Mouse (Mus musculus): ENCODE measurements around the gene Gm29666.
"Not testable (repeated sequence)": the region's sequence is repeated elsewhere in the genome, so short reads cannot be mapped to it uniquely, and the experiment has no call there.

Gene Gm29666

DNA sequence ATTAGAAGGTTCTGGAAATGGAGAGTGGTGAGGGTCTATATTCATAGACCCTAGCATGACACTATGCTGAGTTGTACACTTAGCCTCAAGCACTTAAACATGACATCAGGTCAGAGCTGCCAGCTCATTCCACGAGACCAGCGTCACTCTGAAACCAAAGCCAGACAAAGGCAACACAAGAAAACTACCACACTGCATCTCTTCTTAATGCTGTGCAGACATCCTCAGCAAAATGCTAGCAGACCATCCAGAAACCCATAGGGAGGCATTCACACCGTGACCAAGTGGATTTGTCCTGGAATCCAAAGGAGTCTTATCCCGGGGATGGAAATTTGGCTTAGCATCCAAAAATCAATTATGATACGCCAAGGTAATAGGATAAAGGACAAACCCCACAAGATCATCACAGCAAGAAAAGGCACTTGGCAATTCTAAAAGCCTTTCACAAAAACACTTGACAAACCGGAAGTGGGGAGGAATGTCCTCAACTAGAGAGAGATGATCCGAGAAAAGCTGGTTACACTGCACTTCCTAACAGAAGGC is 15.9 kb downstream of the Gm29666 start:
- DNase-seq, result no peak

DNA sequence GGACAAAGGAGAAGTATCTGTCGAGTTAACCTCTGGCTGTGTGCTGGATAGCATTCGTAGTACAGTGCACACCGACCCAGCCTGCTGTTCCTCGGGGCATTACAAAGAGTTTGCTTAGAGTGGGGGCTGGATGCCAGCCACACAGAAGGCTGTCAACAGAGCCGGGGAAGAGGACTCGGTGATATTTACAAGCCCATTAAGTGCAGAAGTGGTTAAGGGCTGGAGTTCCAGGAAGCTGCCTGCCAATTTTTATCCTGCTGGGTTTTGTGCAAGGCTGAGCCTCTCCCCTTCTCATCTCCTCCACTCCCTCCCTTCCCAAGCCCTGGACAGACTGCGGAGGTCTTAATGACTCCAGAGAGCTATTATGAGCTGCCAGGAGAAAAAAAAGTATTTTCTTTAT is 21.8 kb downstream of the Gm29666 start:
- DNase-seq, result no peak

DNA sequence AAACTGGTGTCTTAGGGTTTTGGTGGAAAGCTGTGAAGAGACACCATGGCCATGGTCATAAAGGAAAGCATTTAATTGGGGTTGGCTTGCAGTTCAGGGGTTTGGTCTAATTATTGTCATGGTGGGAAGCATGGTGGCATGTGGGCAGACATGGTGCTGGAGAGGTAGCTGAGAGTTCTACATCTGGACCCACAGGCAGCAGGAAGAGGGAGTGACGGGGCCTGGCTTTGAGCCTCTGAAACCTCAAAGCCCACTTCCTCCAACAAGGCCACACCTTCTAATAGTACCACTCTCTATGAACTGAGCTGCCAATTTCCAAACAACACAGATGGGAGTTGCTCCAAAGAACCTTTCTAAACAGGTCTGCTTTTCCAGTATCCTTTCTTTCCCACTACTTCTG is 23.2 kb downstream of the Gm29666 start:
- no peak for DNase-seq

- DNase-seq, result not testable (repeated sequence)
These were observed 23.6 kb downstream of the Gm29666 start for GRCm38 (mm10) chr15:84896216-84896615.

- DNase-seq, result peak; percentile 58 to 74
These were observed 28.2 kb downstream of the Gm29666 start for GRCm38 (mm10) chr15:84891658-84892057.

- no peak for DNase-seq
These were observed 28.6 kb downstream of the Gm29666 start for GRCm38 (mm10) chr15:84891246-84891645.

GRCm38 (mm10) chr15:84888066-84888465 is 31.8 kb downstream of the Gm29666 start:
- DNase-seq, result no peak

- no peak for DNase-seq
These were observed 42.6 kb downstream of the Gm29666 start for GRCm38 (mm10) chr15:84877029-84877815.

- DNase-seq, result no peak
These were observed 46.0 kb downstream of the Gm29666 start for GRCm38 (mm10) chr15:84873867-84874266.

DNA sequence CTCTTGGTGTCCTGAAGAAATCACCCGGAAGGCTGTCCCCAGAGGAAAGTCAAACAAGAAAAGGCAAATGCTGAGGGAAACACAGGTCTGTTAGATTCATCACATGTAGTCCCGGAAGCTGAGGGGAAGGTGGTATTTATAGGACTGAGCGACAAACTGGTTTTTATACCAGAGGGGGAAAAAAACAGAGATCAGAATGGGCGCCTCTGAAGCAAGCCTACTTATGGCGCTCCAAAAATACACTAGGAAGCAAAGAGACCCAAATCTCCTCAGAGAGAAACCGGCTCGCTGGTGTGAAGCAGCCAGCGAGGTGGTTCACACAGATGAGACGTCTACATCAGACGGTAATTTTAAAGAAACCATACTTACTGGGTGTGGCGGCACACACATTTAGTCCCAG is 46.8 kb downstream of the Gm29666 start:
- no peak for DNase-seq

GRCm38 (mm10) chr15:84871802-84872201 is 48.0 kb downstream of the Gm29666 start:
- no peak for DNase-seq

DNA sequence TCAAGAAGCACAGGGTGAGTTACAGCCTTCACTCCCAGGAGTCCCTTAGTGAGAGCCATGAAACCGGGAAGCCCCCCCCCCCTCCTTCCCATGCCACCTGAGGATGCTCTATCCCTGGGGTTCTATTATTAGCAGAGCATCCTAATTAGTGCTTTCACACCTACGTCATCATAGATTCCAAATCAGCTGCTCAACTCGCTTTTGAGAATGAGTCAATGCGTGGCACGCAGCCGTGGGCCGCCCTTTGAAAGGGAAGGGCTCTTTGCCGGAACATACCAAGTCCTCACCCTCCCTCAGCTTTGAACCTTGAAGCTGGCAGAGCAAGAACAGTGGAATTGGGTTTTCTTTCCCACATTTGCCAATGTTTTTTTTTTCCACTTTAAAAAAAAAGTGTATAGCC is 57.9 kb downstream of the Gm29666 start:
- DNase-seq, result no peak

Measured in kidney, adult 8-10 months (tissue).